Mouse (Mus musculus) heart, postnatal 36 days (tissue): ENCODE measurements around the gene Ankrd66. TPM values are rescaled to one million over a fixed set of nuclear protein-coding genes. Genes with fewer than 3 reads are reported as not detected.

Source experiments
- total RNA-seq, 2 experiments: library from RNA; stranded (reverse); gene quantifications; 2 replicates each; pipeline ENCODE4 v1.2.3; 2021

Gene Ankrd66
- total RNA-seq, 2 experiments from 2014 or later = not detected

Other genes with a start within 250 kb of the Ankrd66 start
- gene Adgrf5, start 183.2 kb downstream of the Ankrd66 start, total RNA-seq = 100 to 1,000 TPM; 209 to 282 TPM
- not detected for gene Mep1a, start 40.8 kb downstream of the Ankrd66 start, total RNA-seq
- gene Pla2g7, start 24.5 kb upstream of the Ankrd66 start, total RNA-seq = 1 to 10 TPM; 6.9 to 9.9 TPM
- gene Tdrd6, start 86.7 kb upstream of the Ankrd66 start, total RNA-seq = not detected
- gene Slc25a27, start 123.6 kb upstream of the Ankrd66 start, total RNA-seq = 1 to 10 TPM; 3.0 to 3.4 TPM
- gene Cyp39a1, start 123.8 kb upstream of the Ankrd66 start, total RNA-seq = 1 to 10 TPM; 6.7 TPM